Mouse (Mus musculus) 3134 (cell line): Measurements from ENCODE around the gene Smg6.

ENCODE experiments used
- DNase-seq: peaks from one replicate; pipeline ENCODE4 v3.0.0-alpha.2; 2011; ENCODE audit warnings: low spot score; ENCODE audit not compliant: insufficient read length; ENCODE audit errors: extremely low read depth

The Smg6 gene

DNA sequence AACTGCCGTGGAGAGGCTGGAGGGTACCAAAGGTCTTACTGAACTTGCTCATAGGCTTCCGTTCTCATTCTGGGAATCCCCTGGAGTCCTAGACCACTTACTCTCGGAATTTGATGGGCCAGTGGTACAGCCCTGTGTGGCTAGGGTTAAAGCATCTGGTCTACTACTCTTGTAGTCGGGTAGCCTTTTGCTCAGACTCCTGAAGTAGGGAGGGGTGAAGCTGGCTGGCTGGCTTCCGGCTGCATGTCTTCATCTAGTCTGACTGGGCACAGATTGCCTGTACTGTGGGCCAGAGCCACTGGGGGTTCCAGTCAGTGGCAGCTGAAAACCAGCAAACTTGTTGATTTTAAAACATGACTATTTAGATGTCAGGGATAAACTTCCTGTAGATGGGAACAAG is 167.0 kb downstream of the Smg6 start:
- DNase-seq: no peak

DNA sequence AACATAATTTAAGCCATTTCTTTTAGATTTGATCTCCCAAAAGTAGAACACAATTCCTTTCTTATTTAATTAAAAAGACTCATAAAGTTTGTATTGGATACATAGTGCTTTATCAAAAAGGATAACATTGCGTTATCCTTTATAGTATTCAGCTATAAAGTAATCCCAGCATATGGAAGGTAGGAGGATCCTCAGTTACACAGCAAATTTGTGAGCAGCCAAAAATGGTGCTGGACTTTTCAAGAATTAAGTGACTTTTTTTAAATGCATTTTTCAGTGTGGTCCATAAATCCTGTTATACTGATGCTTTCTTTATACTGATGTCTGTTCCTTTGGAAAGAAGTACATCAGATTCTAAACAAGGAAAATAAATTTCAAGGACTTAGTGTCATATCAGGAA is 169.1 kb downstream of the Smg6 start:
- no peak for DNase-seq

DNA sequence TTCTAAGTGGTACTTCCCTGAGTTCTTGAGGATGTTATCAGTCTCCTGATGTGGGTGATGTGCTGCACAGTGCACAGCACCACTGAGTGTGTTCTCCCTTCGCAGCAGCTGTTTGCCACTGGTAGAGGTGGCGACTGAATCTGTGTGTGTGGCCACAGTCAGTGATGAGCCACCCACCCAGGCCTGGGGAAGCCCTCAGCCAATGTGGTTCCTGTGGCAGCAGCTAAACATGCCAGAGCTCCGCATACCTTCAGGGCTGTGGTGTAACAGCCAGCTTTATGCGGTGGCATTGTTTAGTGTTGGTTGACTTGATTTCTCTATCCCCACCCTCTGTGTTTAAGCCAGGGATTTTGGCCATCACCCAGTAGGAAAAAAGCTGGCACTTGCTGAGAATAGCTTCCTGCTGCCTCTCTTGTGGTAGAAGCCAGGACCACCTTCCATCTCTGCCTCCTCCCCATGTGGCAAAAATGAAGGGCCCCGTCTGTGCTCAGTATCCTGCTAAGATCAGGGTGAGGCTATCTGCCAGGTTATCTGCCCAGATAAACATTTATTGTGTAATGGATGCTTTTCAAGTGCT is 177.2 kb downstream of the Smg6 start:
- DNase-seq: peak; percentile 37

DNA sequence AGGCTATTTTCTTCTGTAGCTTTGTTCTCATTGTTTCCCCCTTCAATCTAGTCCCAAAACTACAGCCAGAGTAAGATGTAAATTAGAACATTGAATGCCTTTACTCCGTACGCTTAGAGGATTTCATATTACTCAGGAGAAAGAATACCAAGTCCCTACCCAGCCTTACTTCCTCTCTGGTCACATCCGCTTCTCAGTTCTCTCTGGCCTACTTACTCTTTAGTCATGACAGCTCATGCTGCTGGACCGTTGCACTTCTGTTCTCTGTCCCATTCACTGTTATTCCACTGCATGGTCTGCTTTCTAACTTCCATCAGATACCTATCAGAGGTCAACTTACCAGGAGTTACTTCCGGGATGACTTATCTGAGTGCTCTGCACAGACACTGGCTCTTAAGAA is 181.0 kb downstream of the Smg6 start:
- no peak for DNase-seq

DNA sequence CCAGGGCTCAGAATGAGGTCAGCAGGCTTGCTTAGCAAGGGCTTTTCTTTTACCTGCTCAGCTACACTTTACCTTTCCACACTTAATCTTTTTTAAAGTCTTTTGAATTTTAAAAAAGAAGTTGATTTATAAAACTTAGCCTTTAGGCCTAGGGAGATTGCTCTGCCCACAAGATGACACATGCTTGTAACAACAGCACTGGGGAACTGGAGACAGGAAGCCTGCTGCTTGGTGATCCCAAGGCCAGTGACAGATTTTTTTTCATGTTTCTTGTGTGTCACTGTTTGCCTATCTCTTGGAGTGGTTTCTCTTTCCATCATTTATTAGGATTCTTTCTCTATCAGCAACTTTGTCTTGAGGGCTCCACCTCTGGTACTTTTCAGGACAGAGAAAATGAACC is 183.3 kb downstream of the Smg6 start:
- no peak for DNase-seq

DNA sequence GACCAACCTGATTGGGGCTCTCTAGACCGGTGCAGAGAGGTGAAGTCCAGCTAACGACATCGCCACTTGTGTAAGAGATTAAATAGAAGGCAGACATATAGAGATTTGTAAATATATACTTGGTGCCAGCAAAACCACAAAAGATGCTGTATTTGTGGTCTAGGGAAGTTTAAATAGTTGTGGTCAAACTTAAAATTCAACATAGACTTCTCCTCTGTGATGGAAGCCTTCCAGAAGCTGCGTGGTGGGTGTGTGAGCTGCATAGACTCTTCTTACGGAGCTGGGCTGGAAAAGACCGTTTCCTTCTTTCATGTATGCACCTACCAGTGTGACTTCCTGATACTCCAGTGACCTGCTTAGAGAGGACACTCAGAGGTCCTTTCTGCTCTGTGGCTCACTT is 190.8 kb downstream of the Smg6 start:
- no peak for DNase-seq

DNA sequence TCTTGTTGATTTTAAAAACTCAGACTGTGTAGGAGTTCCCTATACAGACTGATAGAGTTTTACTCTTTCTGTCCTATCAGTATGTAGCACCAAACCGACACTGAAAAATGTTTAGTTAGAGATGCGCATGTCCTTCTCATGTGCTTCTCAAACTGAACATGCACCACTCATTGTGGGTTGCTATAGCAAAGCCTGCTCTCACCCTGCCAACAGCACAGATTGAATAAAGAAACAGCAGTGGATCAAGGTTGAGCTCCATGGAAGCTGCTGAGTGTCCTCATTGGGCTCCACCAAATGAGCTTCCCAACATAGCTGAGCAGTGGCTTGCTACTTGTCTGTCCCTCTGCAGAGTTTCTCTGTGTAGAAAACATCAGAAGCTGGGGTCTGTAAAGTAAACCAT is 192.5 kb downstream of the Smg6 start:
- DNase-seq: no peak

DNA sequence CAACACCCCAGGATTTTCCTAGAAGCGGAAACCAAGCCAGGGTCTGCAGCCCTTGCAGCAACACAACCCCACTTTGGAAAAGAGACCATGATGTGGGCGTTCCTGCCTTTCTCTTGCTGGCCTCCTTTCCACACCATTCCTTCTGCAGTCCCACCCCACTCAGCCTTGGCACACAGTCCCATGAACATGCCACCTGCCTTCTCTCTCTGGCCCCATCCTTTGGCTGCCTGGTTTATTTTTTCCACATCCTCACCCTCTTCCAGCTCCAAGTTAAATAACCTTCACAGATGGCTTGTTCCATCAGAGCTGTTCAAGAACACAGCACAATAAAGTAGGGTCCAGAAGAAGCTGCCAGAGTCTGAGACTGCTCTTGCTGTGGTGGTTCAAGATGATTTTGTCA is 193.7 kb downstream of the Smg6 start:
- no peak for DNase-seq

DNA sequence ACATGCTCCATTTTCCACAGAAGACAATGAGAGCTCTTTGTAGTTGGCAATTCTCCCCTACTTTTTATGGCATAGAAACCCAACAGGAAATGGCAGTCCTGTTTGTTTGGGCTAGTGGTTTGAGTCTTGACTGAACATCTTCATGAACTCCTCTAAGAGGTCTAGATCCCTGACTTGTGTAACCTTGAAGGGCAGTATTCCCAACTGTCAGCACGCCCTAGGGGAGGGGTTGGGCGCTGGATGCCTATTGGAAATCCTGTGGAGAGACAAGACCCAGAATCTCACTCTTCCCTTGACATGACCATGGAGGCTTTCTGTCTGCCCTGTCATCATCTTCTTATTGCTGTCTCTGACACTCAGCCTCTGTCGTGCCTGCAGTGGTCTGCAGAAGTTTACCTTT is 194.2 kb downstream of the Smg6 start:
- no peak for DNase-seq

DNA sequence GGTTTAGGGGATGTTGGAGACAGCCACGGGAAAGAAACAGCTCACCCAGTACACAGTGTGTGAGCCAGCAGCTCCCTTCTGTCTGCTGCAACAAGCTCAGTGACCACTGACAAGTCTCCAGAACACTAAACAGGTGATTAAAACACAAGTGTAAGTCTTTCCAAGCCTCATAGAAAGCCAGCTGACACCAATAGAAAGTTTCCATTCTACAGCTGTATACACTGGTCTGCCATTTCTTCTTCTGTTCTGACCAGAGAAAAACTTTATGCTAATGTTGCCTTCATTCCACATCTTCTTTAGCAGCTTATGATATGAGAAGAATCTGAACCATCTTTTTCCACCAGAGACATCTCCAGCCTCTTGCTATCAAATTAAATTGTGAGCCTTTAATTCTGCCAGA is 195.7 kb downstream of the Smg6 start:
- DNase-seq: no peak

DNA sequence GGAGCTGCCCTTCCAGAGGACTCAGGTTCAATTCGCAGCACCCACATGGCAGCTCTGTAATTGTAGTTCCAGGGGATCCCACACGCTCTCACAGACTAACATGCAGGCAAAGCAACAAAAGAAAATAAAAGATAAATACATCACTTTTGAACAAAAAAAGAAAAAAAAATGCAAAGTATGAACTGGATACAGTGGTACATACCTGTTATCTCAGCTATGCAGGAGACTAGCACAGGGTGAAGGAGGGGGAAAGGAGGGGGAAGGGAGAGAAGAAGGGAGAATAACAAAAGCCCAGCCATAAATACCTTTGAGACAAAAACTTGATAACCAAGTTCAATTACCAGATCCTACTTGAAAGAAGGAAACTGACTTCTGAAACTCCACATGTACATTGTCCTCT is 198.8 kb downstream of the Smg6 start:
- no peak for DNase-seq

DNA sequence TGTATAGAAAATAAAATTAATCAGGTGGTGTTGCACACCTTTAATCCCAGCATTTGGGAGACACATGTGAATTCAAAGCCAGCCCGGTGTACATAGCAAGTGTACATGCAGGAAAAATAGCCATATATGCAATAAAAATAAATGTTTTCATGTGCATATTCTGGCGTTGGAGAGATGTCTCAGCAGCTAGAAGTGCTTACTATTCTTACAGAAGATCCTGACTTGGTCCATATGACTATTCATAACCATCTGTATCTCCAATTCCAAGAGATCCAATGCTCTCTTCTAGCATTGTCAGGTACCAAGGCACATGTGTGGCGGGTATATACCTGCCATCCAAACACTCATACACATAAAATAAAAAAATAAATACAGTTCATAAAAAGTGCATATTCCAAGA is 200.8 kb downstream of the Smg6 start:
- no peak for DNase-seq

DNA sequence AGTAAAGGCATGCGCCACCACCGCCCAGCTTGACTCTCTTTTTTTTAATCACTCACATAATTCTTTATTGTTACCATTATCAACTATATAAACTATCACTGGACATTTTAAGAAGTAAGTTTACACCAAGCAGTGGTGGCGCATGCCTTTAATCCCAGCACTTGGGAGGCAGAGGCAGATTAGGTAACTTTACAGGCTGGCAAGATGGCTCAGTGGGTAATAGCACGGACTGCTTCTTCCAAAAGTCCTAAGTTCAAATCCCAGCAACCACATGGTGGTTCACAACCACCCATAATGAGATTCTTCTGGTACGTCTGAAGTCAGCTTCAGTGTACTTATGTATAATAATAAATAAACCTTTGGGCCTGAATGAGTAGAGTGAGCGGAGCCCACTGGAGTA is 203.9 kb downstream of the Smg6 start:
- no peak for DNase-seq

DNA sequence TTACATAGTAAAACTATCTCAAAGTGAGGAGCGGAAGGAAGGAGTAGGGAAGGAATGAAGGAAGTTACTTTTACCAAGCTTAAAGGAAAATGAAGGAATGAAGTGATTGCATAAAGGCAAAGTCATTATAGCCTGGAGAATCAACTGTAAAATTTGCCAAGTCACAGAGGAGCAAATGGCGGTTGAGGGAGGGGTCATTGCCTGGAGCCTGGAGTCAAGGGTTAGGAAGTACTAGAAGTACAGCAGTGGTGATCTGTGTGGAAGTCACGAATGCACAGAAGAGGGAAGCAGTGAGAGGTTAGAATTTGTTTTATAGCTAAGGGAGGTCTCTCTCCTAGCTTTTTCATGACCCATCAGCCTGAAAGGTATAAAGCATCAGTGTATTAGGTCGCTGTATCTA is 205.7 kb downstream of the Smg6 start:
- no peak for DNase-seq

DNA sequence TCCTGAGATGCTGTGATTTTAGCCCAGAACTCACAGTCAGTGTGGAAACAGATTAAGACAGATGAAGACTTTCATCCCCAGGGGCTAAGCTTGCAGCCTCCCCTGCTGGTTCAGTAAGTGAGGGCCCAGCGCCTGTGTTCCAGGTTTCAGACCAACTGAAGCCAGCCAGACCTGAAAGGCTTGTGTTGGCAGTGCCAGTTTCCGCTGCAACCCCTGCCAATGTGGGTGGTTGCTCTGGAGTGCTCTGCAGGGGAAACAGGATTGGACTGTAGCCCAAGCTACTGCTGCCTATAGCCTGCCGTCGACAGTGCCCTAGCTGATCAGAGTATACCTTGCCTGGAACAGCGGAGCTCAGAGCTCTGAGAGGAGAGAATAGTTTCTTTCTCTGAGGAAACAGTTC is 206.7 kb downstream of the Smg6 start:
- no peak for DNase-seq

DNA sequence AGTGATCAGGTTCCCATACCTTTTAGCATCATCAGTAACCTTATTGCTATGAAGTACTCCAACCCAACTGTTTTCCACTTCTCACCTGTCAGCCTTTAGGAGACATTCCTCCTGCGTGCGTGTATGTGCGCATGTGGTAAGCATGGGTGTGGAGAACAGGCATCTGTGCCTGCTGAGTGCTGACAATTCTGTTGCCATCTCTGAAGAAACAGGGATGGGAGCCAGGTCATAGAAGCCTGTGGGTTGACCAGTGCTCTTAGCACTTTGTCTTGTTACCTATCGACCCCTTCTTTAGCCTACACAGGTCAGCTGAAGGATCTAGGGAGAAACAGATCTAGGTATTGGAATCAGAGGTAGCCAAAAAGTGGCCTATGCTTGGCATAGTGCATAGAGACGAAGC is 207.8 kb downstream of the Smg6 start:
- no peak for DNase-seq

DNA sequence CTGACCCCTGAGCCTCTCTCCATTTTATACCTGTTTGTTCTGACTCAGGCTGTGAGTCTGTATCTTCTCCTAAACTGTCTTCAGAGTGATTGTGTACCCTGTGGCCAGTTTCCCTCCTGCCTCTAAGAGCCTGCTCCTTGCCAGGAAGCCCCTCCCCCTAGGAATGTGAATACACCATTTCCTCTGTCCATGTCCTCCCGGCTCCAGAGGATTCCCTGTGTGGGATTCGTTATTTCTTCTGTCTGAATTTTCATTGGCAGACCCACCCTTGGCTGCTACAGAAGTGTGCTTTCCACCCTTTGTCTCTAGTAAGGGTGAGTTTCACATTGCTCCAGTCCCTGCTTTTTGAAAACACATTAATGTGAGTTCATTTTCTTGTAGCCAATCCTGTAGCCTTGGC is 208.3 kb downstream of the Smg6 start:
- no peak for DNase-seq

DNA sequence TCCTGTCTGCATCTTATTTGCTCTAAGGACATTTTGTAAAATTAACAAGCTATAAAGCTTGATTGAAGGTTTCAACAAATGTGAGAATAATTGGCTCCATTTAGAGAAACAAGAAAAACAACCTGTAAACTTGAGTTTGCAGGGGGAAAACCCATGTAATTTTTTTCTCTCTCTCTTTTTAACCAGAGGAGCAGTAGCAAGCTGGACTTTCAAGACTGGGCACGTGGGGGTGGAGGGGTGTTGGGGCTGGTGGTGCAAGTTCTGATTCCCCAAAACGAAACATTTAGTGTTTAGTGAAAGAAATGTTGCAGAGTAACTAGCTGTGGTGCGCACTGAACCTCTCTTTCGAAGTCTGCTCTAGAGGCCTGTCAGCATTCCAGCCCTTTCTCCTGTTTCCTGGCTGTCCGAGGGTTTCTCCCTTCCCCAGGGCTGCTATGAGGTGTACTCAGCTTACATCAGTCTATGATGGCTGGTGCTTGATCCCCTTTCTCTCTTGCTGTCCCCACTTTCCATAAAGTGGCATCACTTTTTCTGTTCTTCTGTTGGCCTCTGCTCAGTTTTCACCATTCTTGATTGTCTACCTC is 209.0 kb downstream of the Smg6 start:
- DNase-seq: no peak

DNA sequence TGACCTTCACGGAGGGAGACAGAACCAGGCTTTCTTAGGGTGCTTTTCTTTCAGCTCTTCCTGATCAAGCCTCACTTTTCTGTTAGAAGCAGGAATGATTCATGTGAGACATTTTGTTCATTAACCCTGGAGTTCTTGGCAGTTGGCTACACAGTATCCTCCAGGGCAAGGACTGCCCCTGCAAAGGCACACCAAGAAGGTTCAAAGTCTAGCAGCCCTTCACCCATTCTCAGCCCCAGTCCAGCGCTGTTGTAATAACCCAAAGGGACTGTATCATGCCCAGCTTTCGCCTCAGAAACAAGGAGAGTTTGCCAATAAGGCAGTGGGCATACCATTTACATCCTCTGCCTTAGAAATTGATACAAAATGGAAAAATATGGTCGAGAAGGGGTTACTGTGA is 209.7 kb downstream of the Smg6 start:
- no peak for DNase-seq

DNA sequence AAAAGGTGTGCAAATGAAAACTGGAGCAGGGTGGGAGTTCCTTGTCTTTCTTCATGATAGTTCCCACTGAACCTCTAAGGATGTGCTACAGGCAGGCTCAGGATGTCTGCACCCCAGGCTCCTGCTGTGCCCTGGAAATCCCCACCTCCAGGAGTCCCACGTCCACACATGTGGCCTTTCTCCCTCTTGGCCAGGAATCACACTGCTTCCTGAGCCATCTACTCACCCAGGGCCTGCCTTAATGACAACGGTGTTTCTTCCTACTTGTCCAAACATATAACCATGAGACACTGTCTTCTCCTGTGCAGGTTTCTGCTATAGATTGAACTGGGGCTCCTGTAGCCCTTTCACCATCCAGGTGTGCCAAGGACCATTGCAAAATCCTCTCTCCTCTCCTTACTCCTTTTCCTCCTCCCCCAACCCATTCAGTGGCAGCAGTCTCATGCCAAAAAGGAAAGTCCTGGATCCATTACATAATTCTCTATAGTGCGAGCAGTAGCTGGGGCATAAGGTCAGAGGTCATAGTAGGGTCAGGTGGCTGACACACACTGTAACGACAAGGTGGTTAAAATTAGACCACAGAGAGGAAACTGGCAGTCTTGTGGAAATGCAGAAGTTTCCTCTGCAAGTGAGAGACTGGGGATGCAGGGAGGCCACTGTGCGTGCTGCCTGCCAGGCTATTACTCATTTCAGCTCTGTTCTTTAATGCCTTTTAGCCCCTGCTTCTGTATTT is 211.2 kb downstream of the Smg6 start:
- DNase-seq: no peak

DNA sequence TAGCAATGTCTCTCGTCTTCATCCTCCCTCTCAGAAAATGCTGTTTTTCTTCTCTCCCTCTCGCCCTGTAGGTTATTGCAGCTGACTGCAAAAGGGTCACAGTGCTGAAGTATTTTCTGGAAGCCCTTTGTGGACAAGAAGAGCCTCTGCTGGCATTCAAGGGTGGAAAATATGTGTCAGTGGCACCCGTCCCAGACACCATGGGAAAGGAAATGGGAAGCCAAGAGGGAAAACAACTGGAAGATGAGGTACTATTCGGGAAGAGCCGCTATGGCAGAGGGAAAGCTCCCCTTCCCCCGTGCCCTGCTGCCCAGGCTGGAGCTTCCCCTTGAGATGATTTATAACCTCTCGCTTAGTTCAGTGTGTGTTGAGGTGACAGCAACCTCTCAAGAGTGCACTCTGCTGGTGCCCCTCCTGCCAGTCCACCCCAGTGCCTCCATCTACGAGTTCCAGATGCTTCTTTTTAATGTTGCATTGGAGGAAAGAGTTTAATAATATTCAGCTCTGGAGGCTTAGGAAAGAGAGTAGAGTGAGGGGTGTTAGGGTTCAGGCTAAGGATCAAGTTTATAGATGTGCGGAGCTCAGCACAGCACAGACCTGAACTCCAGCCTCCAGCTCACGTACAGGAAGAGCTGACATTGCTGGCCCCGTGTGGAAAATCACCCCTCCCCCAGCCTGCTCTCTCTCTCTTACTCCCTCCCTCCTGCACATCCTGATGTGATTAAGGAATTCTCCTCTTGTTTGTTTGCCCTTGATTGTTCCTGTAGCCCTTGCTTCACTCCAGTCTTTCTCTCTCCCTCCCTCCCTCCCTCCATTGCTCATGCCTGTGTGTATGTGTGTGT is 213.7 kb downstream of the Smg6 start:
- no peak for DNase-seq

DNA sequence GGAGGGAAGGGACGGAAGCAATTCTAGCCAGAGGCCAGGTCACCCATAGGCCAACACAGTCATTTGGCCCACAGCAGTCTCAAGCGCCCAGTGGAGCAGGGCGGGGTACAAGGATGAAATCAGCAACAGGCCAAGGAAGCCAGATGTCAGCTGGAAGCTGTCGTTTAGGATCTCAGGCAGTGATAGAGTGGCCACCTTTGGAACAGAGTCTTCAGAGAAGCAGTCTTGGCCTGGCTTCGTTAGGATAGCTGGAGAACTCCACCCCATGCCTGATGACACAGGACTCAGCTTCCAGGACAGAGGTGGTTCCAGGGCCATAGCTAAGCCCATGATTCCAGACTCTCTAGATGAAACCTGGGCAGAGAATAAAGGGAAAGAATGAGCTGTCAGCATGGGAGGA is 214.8 kb downstream of the Smg6 start:
- DNase-seq: no peak
